Mouse (Mus musculus): ENCODE data around the gene Ghdc.

DNA sequence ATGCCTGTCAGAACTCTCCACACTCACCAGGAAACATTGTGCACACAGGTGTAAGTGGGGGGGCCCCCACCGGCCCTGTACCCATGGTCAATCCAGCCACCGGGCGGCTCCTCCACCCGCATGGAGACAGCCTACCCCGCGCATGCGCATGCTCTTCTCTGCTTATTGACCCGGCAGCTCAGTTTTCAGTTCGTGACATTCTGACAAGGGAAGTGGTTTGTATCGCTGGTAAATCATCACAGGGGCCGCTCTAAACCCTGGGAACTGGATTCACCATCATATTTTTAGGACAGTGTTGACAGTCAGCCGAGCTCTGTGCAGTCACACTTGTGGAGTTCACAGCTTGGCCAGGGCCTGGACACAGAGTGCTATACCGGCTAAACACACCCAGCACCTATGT lies 43.7 kb upstream of the Ghdc start:
- TF ChIP-seq CTCF (IDR thresholded peaks at IDR 0.05) = no peak; the same call in 1 of the 2 replicates
- no peak for TF ChIP-seq EP300 (IDR thresholded peaks at IDR 0.05)

Measured in lung, postnatal 0 days (tissue).